Mouse (Mus musculus) liver, adult 2 months (tissue): ENCODE results near the gene Wdr60. TPM values are rescaled to one million over a fixed set of nuclear protein-coding genes. Genes with fewer than 3 reads are reported as not detected.

Experiments
- DNase-seq: peaks from one replicate; pipeline ENCODE4 v3.0.0-alpha.2; 2011; ENCODE audit warnings: low read depth, low spot score; ENCODE audit errors: extremely low read depth
- H3K27ac ChIP-seq: fragments of 200-500 bp; replicated peaks from 2 replicates; pipeline ENCODE4 v1.5.1; 2012; ENCODE audit warnings: low read depth, mild to moderate bottlenecking, control low read depth, inconsistent platforms, low read length; ENCODE audit not compliant: insufficient read depth
- H3K27me3 ChIP-seq: fragments of 200-500 bp; 2 replicates; pipeline ENCODE4 v1.6.1; 2012; ENCODE audit warnings: mild to moderate bottlenecking, moderate library complexity, low read length, inconsistent platforms; ENCODE audit not compliant: control insufficient read depth, insufficient read depth
- H3K36me3 ChIP-seq: fragments of 200-500 bp; 2 replicates; pipeline ENCODE4 v1.6.1; 2012; ENCODE audit warnings: low read length, inconsistent platforms; ENCODE audit not compliant: control insufficient read depth, insufficient read depth
- H3K4me1 ChIP-seq: fragments of 200-500 bp; 2 replicates; pipeline ENCODE4 v1.6.1; 2011; ENCODE audit warnings: low read length; ENCODE audit not compliant: control insufficient read depth, insufficient read depth
- H3K4me3 ChIP-seq: fragments of 200-500 bp; 2 replicates; pipeline ENCODE4 v1.5.1; 2011; ENCODE audit warnings: low read depth, mild to moderate bottlenecking, control low read depth, low read length, moderate library complexity; ENCODE audit not compliant: insufficient read depth
- H3K79me2 ChIP-seq: fragments of 200-500 bp; 2 replicates; pipeline ENCODE4 v1.6.1; 2012; ENCODE audit warnings: inconsistent platforms, mild to moderate bottlenecking, low read length, moderate library complexity; ENCODE audit not compliant: control insufficient read depth, insufficient read depth
- H3K9ac ChIP-seq: fragments of 200-500 bp; 2 replicates; pipeline ENCODE4 v1.6.1; 2012; ENCODE audit warnings: low read depth, mild to moderate bottlenecking, control low read depth, inconsistent platforms, low read length
- CTCF ChIP-seq: fragments of 200-500 bp; IDR thresholded peaks from 2 replicates; pipeline ENCODE4 v1.5.1; 2011; ENCODE audit warnings: low read depth, low read length, control low read depth
- POLR2A ChIP-seq: fragments of 200-500 bp; IDR thresholded peaks from 2 replicates; pipeline ENCODE4 v1.6.1; 2011; ENCODE audit warnings: low read length, control low read depth; ENCODE audit not compliant: insufficient read depth; ENCODE audit errors: extremely low read depth
- WGBS: fragments of 180-500 bp; shearing (Covaris S2); methylation state at CpG from one replicate; pipeline ENCODE4 v1.1.7; 2018; 5-methylcytosine and 5-hydroxymethylcytosine counted together
- polyA plus RNA-seq: library from polyadenylated mRNA; depleted of rRNA; stranded (reverse); fragments of >200 nt; gene quantifications from 2 replicates; pipeline ENCODE4 v1.2.3, GENCODE M21; 2012
- total RNA-seq: library from RNA; depleted of rRNA; stranded (reverse); fragments of >200 nt; gene quantifications from 2 replicates; pipeline ENCODE4 v1.2.3, GENCODE M21; 2014

Wdr60 gene
- total and polyA plus RNA-seq, 2 experiments = 1.8 to 3.6 TPM

DNA sequence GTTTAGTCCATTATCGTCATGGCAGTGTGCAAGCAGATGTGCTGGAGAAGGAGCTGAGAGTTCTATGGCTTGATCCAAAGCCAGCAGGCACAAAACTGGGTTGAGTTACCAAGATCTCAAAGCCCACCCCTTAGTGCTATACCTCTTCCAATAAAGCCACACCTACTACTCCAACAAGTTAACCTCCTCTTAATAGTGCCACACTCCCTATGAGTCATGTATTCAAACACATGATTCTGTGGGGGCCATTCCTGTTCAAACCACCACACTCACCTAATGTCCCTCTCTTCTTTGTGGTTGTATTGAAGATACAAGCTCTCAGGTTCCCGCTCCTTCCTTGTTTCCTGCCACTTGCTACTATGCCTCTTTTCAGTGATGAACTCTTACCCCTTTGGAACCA, 37.1 kb upstream of the Wdr60 start:
- no peak for DNase-seq
- Histone ChIP-seq H3K79me2 (peaks cover 10% of the 10 kb centered on the region; the same call in 1 of the 2 replicates), H3K27ac (no peak overlapping the region), H3K4me3 (no peak overlapping the region), H3K27me3 (no peaks in the 10 kb centered on the region), H3K9ac (no peak overlapping the region), H3K4me1 (no peaks in the 10 kb centered on the region; the same call in 1 of the 2 replicates), H3K36me3 (no peaks in the 10 kb centered on the region)
- no peak for TF ChIP-seq CTCF
- TF ChIP-seq POLR2A = no peak
- 96% methylated on average over 2 of the region's 2 CpGs for WGBS

DNA sequence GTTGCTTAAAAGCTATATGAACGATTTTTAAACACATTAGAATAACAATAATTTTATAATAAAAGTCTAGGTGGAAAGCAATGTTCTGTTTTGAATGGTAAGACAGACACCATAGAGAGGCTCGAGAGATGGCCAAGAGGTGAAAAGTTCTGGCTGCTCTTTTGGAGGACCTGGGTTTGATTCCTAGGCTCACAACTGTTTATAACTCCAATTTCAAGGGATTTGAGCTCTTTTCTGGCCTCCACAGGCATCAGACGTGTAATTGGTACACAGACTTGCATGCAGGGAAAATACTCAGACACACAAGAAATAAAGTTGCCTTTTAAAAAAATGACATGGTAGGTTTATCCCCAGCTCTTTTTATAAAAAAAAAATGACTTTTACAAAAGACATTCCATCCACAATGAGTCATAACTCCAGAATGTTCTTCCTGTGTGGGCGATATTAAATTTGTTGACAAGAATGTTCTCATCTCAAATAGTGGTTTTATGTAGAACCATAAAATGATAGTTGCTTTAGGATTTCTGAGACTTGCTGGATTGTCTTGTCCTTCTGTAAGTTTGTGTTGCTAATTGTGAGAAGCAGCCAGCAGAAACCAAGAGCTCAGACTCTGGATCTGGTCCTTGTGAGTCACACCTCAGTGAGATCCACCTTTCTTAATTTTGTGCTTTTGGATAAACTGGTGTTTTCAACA, 30.9 kb upstream of the Wdr60 start:
- no peak overlapping the region for H3K4me3 ChIP-seq
- H3K79me2 ChIP-seq = peaks cover 15% of the 10 kb centered on the region; the same call in 1 of the 2 replicates
- no peak overlapping the region for H3K9ac ChIP-seq
- H3K4me1 ChIP-seq = no peaks in the 10 kb centered on the region; the same call in 1 of the 2 replicates
- DNase-seq = no peak
- TF ChIP-seq CTCF (no peak), POLR2A (no peak)
- no peaks in the 10 kb centered on the region for H3K27me3 ChIP-seq
- H3K36me3 ChIP-seq = no peaks in the 10 kb centered on the region
- WGBS = 73% methylated on average over 4 of the region's 4 CpGs
- H3K27ac ChIP-seq = no peak overlapping the region

DNA sequence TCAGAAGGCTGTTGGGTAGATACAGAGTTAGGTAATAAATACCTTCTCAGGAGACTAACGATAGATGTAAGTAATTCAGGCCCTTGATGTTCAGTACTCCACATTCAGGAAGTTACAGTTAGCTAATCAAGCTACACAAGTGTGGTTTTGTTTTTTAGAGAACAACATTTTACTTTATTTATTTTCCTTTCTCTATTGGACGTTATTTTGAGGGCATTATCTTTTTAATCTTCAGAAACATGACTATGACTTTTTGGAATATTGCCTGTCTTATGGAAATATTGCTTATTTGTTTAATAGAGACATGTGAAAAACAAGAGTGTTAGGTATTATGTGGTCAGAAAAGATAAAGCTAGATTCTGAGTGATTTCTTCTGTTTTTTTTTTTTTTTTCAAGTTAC, 30.4 kb upstream of the Wdr60 start:
- no peak for TF ChIP-seq CTCF
- TF ChIP-seq POLR2A = no peak
- no peak for DNase-seq
- Histone ChIP-seq H3K9ac (no peak overlapping the region), H3K79me2 (peaks cover 18% of the 10 kb centered on the region; the same call in 1 of the 2 replicates), H3K4me3 (no peak overlapping the region), H3K4me1 (no peaks in the 10 kb centered on the region; the same call in 1 of the 2 replicates), H3K27ac (no peak overlapping the region), H3K27me3 (no peaks in the 10 kb centered on the region), H3K36me3 (no peaks in the 10 kb centered on the region)
- 56% methylated on average over 2 of the region's 2 CpGs for WGBS

DNA sequence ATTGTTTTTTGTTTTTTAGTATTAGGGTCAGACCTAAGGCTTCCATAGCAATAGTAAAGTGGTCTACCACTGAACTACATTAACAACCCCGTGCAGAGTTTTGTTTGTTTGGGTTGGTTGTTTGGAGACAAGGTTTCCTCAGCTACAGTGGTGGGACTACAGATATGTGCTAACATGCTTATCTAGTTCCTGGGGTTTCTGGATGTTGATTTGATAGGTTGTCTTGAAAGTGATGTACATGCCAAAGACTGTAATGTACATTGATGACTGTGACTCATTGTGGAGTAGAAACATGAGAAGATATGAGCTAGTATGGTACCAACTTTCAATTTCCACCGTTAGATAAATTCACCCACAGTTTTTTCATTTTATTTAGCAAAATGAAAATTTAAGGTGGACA, 20.7 kb upstream of the Wdr60 start:
- no peak overlapping the region for H3K9ac ChIP-seq
- H3K27ac ChIP-seq = no peak overlapping the region
- no peak for TF ChIP-seq POLR2A
- TF ChIP-seq CTCF = no peak
- H3K4me3 ChIP-seq = no peak overlapping the region
- H3K36me3 ChIP-seq = no peaks in the 10 kb centered on the region
- H3K27me3 ChIP-seq = no peaks in the 10 kb centered on the region
- no peak for DNase-seq
- no peaks in the 10 kb centered on the region; the same call in 1 of the 2 replicates for H3K4me1 ChIP-seq
- 45% methylated on average over 2 of the region's 2 CpGs for WGBS
- peaks cover 18% of the 10 kb centered on the region; the same call in 1 of the 2 replicates for H3K79me2 ChIP-seq

DNA sequence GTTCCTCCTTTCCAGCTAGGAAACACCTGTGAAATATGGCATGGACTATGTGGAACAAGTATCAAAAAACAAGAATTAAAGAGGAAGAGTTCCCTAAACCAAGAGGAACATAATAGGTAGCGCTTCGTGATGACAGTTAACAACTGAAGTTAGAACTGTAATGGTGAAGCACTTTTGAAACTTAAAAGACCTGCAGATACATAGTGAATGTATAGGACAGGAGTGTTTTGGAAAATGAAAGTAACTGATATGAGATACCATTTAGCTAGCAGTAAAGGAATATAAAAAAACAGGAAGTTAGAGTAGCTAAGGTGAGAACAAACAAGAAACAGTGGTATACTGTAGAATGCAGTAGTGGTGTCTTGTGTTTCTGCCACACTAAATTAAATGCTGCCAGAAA, 20.0 kb upstream of the Wdr60 start:
- DNase-seq = no peak
- WGBS = 79% methylated on average over 2 of the region's 2 CpGs
- no peaks in the 10 kb centered on the region; the same call in 1 of the 2 replicates for H3K4me1 ChIP-seq
- H3K36me3 ChIP-seq = no peaks in the 10 kb centered on the region
- no peak overlapping the region for H3K27ac ChIP-seq
- H3K79me2 ChIP-seq = peaks cover 15% of the 10 kb centered on the region; the same call in 1 of the 2 replicates
- no peak overlapping the region for H3K9ac ChIP-seq
- no peaks in the 10 kb centered on the region for H3K27me3 ChIP-seq
- no peak for TF ChIP-seq CTCF
- TF ChIP-seq POLR2A = no peak
- no peak overlapping the region for H3K4me3 ChIP-seq
